Mouse (Mus musculus): ENCODE data around the gene Trio. TPM values are rescaled to one million over a fixed set of nuclear protein-coding genes. Genes with fewer than 3 reads are reported as not detected.

Gene Trio
- polyA plus RNA-seq, 1 experiment from 2014 or later = 42.1 TPM

GRCm38 (mm10) chr15:27976366-27976765 lies 49.3 kb downstream of the Trio start:
- H3K4me3 ChIP-seq (ENCODE audit: low read length) = no peak overlapping the region
- peaks cover 8% of the 10 kb centered on the region; the same call in 1 of the 2 replicates for H3K4me1 ChIP-seq (ENCODE audit: control insufficient read depth, insufficient read depth, low read length)
- no peak overlapping the region for H3K9ac ChIP-seq (ENCODE audit: low read depth, low read length)
- H3K9me3 ChIP-seq (ENCODE audit: control insufficient read depth, low read length) = 0 out of 2 replicates have a peak, but pooled peaks cover 3% of the 10 kb centered on the region
- no peak for ATAC-seq (ENCODE audit: low FRiP score, low TSS enrichment)
- no peak overlapping the region for H3K4me2 ChIP-seq (replicated peaks; ENCODE audit: low read depth, low read length)
- no peaks in the 10 kb centered on the region for H3K27me3 ChIP-seq (ENCODE audit: control insufficient read depth, insufficient read depth, low read length)
- H3K27ac ChIP-seq (ENCODE audit: low read depth, low read length) = no peak overlapping the region
- H3K36me3 ChIP-seq (ENCODE audit: control insufficient read depth, insufficient read depth, low read length) = no peaks in the 10 kb centered on the region

GRCm38 (mm10) chr15:27974637-27975036 lies 51.0 kb downstream of the Trio start:
- WGBS = 85% methylated on average over 8 of the region's 8 CpGs

DNA sequence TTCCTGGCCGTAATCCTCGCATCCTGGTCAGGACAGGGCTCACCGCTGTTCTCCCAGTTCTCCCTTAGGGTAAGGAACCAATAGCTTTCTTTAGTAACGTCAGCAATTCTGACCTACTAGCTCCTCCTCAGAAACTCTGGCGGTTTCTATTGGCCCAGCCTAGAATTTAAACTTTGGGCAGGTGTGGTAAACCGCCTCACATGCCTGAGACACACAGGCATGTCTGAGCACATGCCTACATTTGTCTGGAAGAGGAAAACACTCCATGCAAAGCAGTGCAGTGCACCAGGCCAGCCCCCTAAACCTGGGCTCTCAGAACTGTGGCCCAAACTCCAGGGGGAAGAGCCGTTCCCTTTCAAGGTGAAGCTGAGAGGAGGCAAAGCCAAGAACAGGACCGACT lies 57.5 kb downstream of the Trio start:
- no peak overlapping the region for H3K9ac ChIP-seq (ENCODE audit: low read depth, low read length)
- H3K27ac ChIP-seq (ENCODE audit: low read depth, low read length) = no peak overlapping the region
- no peak overlapping the region for H3K4me2 ChIP-seq (replicated peaks; ENCODE audit: low read depth, low read length)
- H3K9me3 ChIP-seq (ENCODE audit: control insufficient read depth, low read length) = no peaks in the 10 kb centered on the region
- ATAC-seq (ENCODE audit: low FRiP score, low TSS enrichment) = no peak
- 77% methylated on average over 8 of the region's 8 CpGs for WGBS
- no peaks in the 10 kb centered on the region for H3K27me3 ChIP-seq (ENCODE audit: control insufficient read depth, insufficient read depth, low read length)
- H3K4me1 ChIP-seq (ENCODE audit: control insufficient read depth, insufficient read depth, low read length) = peaks cover 9% of the 10 kb centered on the region
- no peak overlapping the region for H3K4me3 ChIP-seq (ENCODE audit: low read length)
- H3K36me3 ChIP-seq (ENCODE audit: control insufficient read depth, insufficient read depth, low read length) = no peaks in the 10 kb centered on the region

More at GRCm38 (mm10) chr15:27974637-27975036, 51.0 kb downstream of the Trio start:
- no peaks in the 10 kb centered on the region for H3K36me3 ChIP-seq (ENCODE audit: control insufficient read depth, insufficient read depth, low read length)
- no peaks in the 10 kb centered on the region for H3K4me1 ChIP-seq (ENCODE audit: control insufficient read depth, insufficient read depth, low read length)
- H3K9me3 ChIP-seq (ENCODE audit: control insufficient read depth, low read length) = 0 out of 2 replicates have a peak, but pooled peaks cover 3% of the 10 kb centered on the region
- no peak overlapping the region for H3K27ac ChIP-seq (ENCODE audit: low read depth, low read length)
- no peak overlapping the region for H3K4me3 ChIP-seq (ENCODE audit: low read length)
- H3K4me2 ChIP-seq (replicated peaks; ENCODE audit: low read depth, low read length) = no peak overlapping the region
- H3K27me3 ChIP-seq (ENCODE audit: control insufficient read depth, insufficient read depth, low read length) = no peaks in the 10 kb centered on the region
- no peak overlapping the region for H3K9ac ChIP-seq (ENCODE audit: low read depth, low read length)
- ATAC-seq (ENCODE audit: low FRiP score, low TSS enrichment) = no peak

- Histone ChIP-seq H3K27me3 (ENCODE audit: control insufficient read depth, insufficient read depth, low read length) (no peaks in the 10 kb centered on the region), H3K27ac (ENCODE audit: low read depth, low read length) (no peak overlapping the region), H3K36me3 (ENCODE audit: control insufficient read depth, insufficient read depth, low read length) (no peaks in the 10 kb centered on the region), H3K4me3 (ENCODE audit: low read length) (no peak overlapping the region), H3K9ac (ENCODE audit: low read depth, low read length) (no peak overlapping the region), H3K4me1 (ENCODE audit: control insufficient read depth, insufficient read depth, low read length) (peaks cover 15% of the 10 kb centered on the region), H3K4me2 (replicated peaks; ENCODE audit: low read depth, low read length) (no peak overlapping the region), H3K9me3 (ENCODE audit: control insufficient read depth, low read length) (no peaks in the 10 kb centered on the region)
- WGBS = 81% methylated on average over 14 of the region's 14 CpGs
- no peak for ATAC-seq (ENCODE audit: low FRiP score, low TSS enrichment)
Measured at GRCm38 (mm10) chr15:27967128-27967876, 58.3 kb downstream of the Trio start.

GRCm38 (mm10) chr15:27964877-27965276 lies 60.8 kb downstream of the Trio start:
- Histone ChIP-seq H3K4me3 (ENCODE audit: low read length) (no peak overlapping the region), H3K4me2 (replicated peaks; ENCODE audit: low read depth, low read length) (no peak overlapping the region), H3K9me3 (ENCODE audit: control insufficient read depth, low read length) (no peaks in the 10 kb centered on the region), H3K27me3 (ENCODE audit: control insufficient read depth, insufficient read depth, low read length) (no peaks in the 10 kb centered on the region), H3K9ac (ENCODE audit: low read depth, low read length) (no peak overlapping the region), H3K27ac (ENCODE audit: low read depth, low read length) (no peak overlapping the region), H3K36me3 (ENCODE audit: control insufficient read depth, insufficient read depth, low read length) (no peaks in the 10 kb centered on the region), H3K4me1 (ENCODE audit: control insufficient read depth, insufficient read depth, low read length) (peaks cover 24% of the 10 kb centered on the region)
- 42% methylated on average over 6 of the region's 6 CpGs for WGBS
- ATAC-seq (ENCODE audit: low FRiP score, low TSS enrichment) = no peak

DNA sequence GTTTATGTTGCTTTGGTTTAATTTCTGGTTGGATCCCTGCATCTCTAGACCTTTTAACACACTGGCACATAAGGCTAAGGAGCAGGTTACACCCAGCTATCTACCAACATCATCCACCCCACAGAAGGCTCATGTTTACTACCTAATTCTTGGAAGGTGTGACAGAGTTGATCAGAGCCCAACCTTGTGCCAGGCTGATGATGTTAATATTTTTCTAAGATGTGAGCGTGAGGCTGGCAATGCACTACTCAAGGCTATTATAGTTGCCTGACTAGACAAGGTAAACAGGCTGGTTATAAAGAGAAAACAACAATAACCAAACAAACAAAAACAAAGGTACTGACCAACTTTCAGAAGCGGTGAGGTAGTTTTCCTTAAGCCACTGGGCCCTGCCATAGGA lies 62.1 kb downstream of the Trio start:
- 83% methylated on average over 2 of the region's 2 CpGs for WGBS

DNA sequence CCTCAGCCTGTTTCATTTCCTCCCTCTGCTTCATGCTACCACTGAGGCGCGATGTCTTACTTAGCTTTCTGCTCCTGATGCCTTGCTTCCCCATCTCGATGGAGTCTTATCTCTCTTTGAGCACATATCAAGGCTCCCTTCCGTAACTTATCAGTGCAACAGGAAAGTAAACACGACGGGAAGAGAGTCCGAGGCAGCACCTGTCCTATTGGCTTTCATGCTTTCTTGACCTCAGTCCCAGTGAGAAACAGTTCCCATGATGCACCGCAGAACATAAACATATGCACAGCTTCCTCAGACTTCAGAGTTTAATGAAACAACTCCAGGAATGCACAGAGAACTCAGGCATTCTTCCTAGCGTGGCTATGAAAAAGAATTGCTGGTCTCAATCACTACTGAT lies 65.0 kb downstream of the Trio start:
- Histone ChIP-seq H3K27ac (ENCODE audit: low read depth, low read length) (no peak overlapping the region), H3K4me3 (ENCODE audit: low read length) (no peak overlapping the region), H3K4me2 (replicated peaks; ENCODE audit: low read depth, low read length) (no peak overlapping the region), H3K36me3 (ENCODE audit: control insufficient read depth, insufficient read depth, low read length) (no peaks in the 10 kb centered on the region), H3K27me3 (ENCODE audit: control insufficient read depth, insufficient read depth, low read length) (no peaks in the 10 kb centered on the region), H3K9ac (ENCODE audit: low read depth, low read length) (no peak overlapping the region), H3K9me3 (ENCODE audit: control insufficient read depth, low read length) (no peaks in the 10 kb centered on the region), H3K4me1 (ENCODE audit: control insufficient read depth, insufficient read depth, low read length) (peaks cover 26% of the 10 kb centered on the region)
- 53% methylated on average over 9 of the region's 9 CpGs for WGBS
- ATAC-seq (ENCODE audit: low FRiP score, low TSS enrichment) = no peak

More for the DNA sequence above, 62.1 kb downstream of the Trio start:
- Histone ChIP-seq H3K9ac (ENCODE audit: low read depth, low read length) (no peak overlapping the region), H3K4me3 (ENCODE audit: low read length) (no peak overlapping the region), H3K36me3 (ENCODE audit: control insufficient read depth, insufficient read depth, low read length) (no peaks in the 10 kb centered on the region), H3K9me3 (ENCODE audit: control insufficient read depth, low read length) (no peaks in the 10 kb centered on the region), H3K27ac (ENCODE audit: low read depth, low read length) (no peak overlapping the region), H3K4me1 (ENCODE audit: control insufficient read depth, insufficient read depth, low read length) (peaks cover 30% of the 10 kb centered on the region), H3K27me3 (ENCODE audit: control insufficient read depth, insufficient read depth, low read length) (no peaks in the 10 kb centered on the region), H3K4me2 (replicated peaks; ENCODE audit: low read depth, low read length) (no peak overlapping the region)
- ATAC-seq (ENCODE audit: low FRiP score, low TSS enrichment) = no peak

- ATAC-seq (ENCODE audit: low FRiP score, low TSS enrichment) = no peak
- no peak overlapping the region for H3K4me2 ChIP-seq (replicated peaks; ENCODE audit: low read depth, low read length)
- no peak overlapping the region for H3K4me3 ChIP-seq (ENCODE audit: low read length)
- no peaks in the 10 kb centered on the region for H3K36me3 ChIP-seq (ENCODE audit: control insufficient read depth, insufficient read depth, low read length)
- H3K4me1 ChIP-seq (ENCODE audit: control insufficient read depth, insufficient read depth, low read length) = peaks cover 17% of the 10 kb centered on the region
- H3K27me3 ChIP-seq (ENCODE audit: control insufficient read depth, insufficient read depth, low read length) = no peaks in the 10 kb centered on the region
- no peak overlapping the region for H3K27ac ChIP-seq (ENCODE audit: low read depth, low read length)
- H3K9ac ChIP-seq (ENCODE audit: low read depth, low read length) = no peak overlapping the region
- no peaks in the 10 kb centered on the region for H3K9me3 ChIP-seq (ENCODE audit: control insufficient read depth, low read length)
- whole genome bisulfite sequencing = 85% methylated on average over 9 of the region's 9 CpGs
Measured at GRCm38 (mm10) chr15:27957867-27958266, 67.8 kb downstream of the Trio start.

DNA sequence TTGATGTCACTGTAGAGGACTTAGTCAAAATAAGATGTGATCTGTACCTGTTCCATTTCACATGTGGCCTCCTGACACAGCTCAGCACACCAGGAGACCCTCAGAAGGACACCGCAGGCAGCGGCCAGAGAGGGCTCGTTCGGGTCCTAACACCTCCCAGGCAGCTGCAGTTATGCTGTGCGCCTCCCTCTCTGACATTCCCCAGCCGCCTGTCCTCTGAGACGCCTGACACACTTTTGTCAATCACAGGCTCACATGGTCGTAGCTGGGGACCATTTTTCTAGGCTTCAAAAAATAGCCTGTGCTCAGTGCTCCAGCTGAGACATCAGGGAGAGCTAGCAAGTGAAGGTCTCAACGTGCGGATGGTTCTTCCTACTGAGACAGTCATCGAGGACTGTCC lies 70.0 kb downstream of the Trio start:
- Histone ChIP-seq H3K9ac (ENCODE audit: low read depth, low read length) (no peak overlapping the region), H3K4me1 (ENCODE audit: control insufficient read depth, insufficient read depth, low read length) (peaks cover 8% of the 10 kb centered on the region), H3K4me3 (ENCODE audit: low read length) (no peak overlapping the region), H3K27ac (ENCODE audit: low read depth, low read length) (no peak overlapping the region), H3K27me3 (ENCODE audit: control insufficient read depth, insufficient read depth, low read length) (no peaks in the 10 kb centered on the region), H3K4me2 (replicated peaks; ENCODE audit: low read depth, low read length) (no peak overlapping the region), H3K9me3 (ENCODE audit: control insufficient read depth, low read length) (no peaks in the 10 kb centered on the region), H3K36me3 (ENCODE audit: control insufficient read depth, insufficient read depth, low read length) (no peaks in the 10 kb centered on the region)
- no peak for ATAC-seq (ENCODE audit: low FRiP score, low TSS enrichment)
- 54% methylated on average over 11 of the region's 11 CpGs for WGBS

Measured in kidney, embryonic 14.5 days (tissue).